Mouse (Mus musculus): ENCODE measurements around the gene Slc12a9. TPM values are rescaled to one million over a fixed set of nuclear protein-coding genes. Genes with fewer than 3 reads are reported as not detected.

The Slc12a9 gene
- total and polyA plus RNA-seq, 3 experiments: 8.8 to 12.1 TPM; not detected in 1

DNA sequence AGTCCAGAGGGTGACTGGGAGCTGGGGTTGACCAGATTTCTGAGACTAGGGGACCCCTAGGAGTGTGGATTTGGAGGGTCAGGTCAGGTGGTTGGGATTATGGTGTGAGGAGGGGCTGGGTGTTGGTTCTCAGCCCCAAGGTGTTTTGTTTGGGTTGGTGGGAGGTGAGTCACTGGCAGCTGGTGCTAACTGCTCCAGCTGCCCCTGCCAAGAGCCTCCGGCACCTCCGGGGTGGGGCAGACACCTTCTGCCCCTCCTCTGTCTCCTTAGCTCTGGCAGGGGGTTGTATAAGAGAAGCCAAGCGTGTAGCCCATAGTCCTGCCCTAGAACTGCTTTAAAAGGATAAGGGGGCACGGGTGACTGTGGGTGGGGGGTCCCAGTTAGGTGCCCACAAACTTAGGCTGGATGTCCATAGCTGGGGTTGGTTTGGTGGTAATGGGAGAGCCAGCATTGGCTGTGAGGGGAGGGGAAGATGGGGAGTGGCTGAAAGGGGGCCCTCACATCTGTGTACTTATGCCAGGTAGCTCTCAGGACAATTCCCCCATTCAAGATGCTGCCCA, 41.2 kb upstream of the Slc12a9 start:
- no peak overlapping the region for H3K27ac ChIP-seq (ENCODE audit: control insufficient read depth, low read depth, low read length)
- TF ChIP-seq ELF1 (IDR thresholded peaks at IDR 0.05; ENCODE audit: low read depth, low read length) (no peak), E2F4 (IDR thresholded peaks at IDR 0.05; ENCODE audit: borderline replicate concordance, low read depth, low read length) (no peak), MYB (IDR thresholded peaks at IDR 0.05; ENCODE audit: low read depth, low read length) (no peak), SIN3A (IDR thresholded peaks at IDR 0.05; ENCODE audit: low read length) (no peak), CHD1 (IDR thresholded peaks at IDR 0.05; ENCODE audit: low read depth, low read length) (no peak), TAL1 (IDR thresholded peaks at IDR 0.05; ENCODE audit: low read length) (no peak), MAX (IDR thresholded peaks at IDR 0.05; ENCODE audit: low read length) (no peak), ETS1 (IDR thresholded peaks at IDR 0.05; ENCODE audit: low read depth, low read length) (no peak)
- peaks cover 3 to 7% of the 10 kb centered on the region in 2 experiments; a peak in 3 of 4 replicates for H3K27me3 ChIP-seq (ENCODE audit: control insufficient read depth in 1 of 2, insufficient read depth in 2 of 2, low read length in 2 of 2)
- H3K9ac ChIP-seq (ENCODE audit: control insufficient read depth, low read depth, low read length, poor library complexity, severe bottlenecking): no peak overlapping the region
- H3K4me3 ChIP-seq (ENCODE audit: control insufficient read depth in 1 of 2, insufficient read depth in 1 of 2, low read depth in 2 of 2, low read length in 2 of 2): no peak overlapping the region
- no peaks in the 10 kb centered on the region for H3K79me2 ChIP-seq (ENCODE audit: control insufficient read depth, insufficient read depth, low read length, poor library complexity)
- no peaks in the 10 kb centered on the region for H3K9me3 ChIP-seq (replicated peaks; ENCODE audit: insufficient read depth, low read length)
- H3K4me1 ChIP-seq (ENCODE audit: control insufficient read depth in 1 of 2, insufficient read depth in 2 of 2, low read length in 2 of 2): no peaks in the 10 kb centered on the region
- no peak for DNase-seq (ENCODE audit: low read depth, low spot score)
- H3K36me3 ChIP-seq (ENCODE audit: control insufficient read depth in 1 of 2, insufficient read depth in 2 of 2, low read length in 2 of 2): no peaks in the 10 kb centered on the region

GRCm38 (mm10) chr5:137373371-137373950, 40.1 kb upstream of the Slc12a9 start:
- Histone ChIP-seq H3K36me3 (ENCODE audit: control insufficient read depth in 1 of 2, insufficient read depth in 2 of 2, low read length in 2 of 2) (no peaks in the 10 kb centered on the region), H3K4me1 (ENCODE audit: control insufficient read depth in 1 of 2, insufficient read depth in 2 of 2, low read length in 2 of 2) (no peaks in the 10 kb centered on the region), H3K9ac (ENCODE audit: control insufficient read depth, low read depth, low read length, poor library complexity, severe bottlenecking) (no peak overlapping the region), H3K9me3 (replicated peaks; ENCODE audit: insufficient read depth, low read length) (no peaks in the 10 kb centered on the region), H3K4me3 (ENCODE audit: control insufficient read depth in 1 of 2, insufficient read depth in 1 of 2, low read depth in 2 of 2, low read length in 2 of 2) (no peak overlapping the region), H3K27ac (ENCODE audit: control insufficient read depth, low read depth, low read length) (no peak overlapping the region), H3K79me2 (ENCODE audit: control insufficient read depth, insufficient read depth, low read length, poor library complexity) (no peaks in the 10 kb centered on the region), H3K27me3 (ENCODE audit: control insufficient read depth in 1 of 2, insufficient read depth in 2 of 2, low read length in 2 of 2) (peaks cover 5 to 7% of the 10 kb centered on the region in 2 experiments; a peak in 3 of 4 replicates)
- TF ChIP-seq MXI1 (IDR thresholded peaks at IDR 0.05; ENCODE audit: low read depth, low read length) (no peak), MAFK (IDR thresholded peaks at IDR 0.05; ENCODE audit: borderline replicate concordance, low read depth, low read length) (no peak), USF1 (IDR thresholded peaks at IDR 0.05; ENCODE audit: low read depth, low read length) (no peak), GATA1 (IDR thresholded peaks at IDR 0.05; ENCODE audit: low read depth, low read length) (no peak), POLR2A (IDR thresholded peaks at IDR 0.05; ENCODE audit: control insufficient read depth in 1 of 2, insufficient read depth in 1 of 2, low read depth in 1 of 2, low read length in 2 of 2, poor library complexity in 1 of 2) (no peak), MYC (IDR thresholded peaks at IDR 0.05; ENCODE audit: low read depth, low read length) (no peak), JUND (IDR thresholded peaks at IDR 0.05; ENCODE audit: low read depth, low read length) (no peak), POLR2AphosphoS2 (IDR thresholded peaks at IDR 0.05; ENCODE audit: low read length) (no peak), ELF1 (IDR thresholded peaks at IDR 0.05; ENCODE audit: low read depth, low read length) (no peak), GABPA (IDR thresholded peaks at IDR 0.05; ENCODE audit: low read depth, low read length) (no peak), E2F4 (IDR thresholded peaks at IDR 0.05; ENCODE audit: borderline replicate concordance, low read depth, low read length) (no peak)
- DNase-seq (ENCODE audit: low read depth, low spot score): no peak
